Mouse (Mus musculus) left cerebral cortex, adult 18-20 months (tissue): ENCODE data around the gene Lef1. TPM values are rescaled to one million over a fixed set of nuclear protein-coding genes. Genes with fewer than 3 reads are reported as not detected.

Experiments
- DNase-seq, 2 experiments: peaks; one replicate each; pipeline ENCODE4 v3.0.0; 2021 to 2022; ENCODE audit warnings: low spot score in 2 of 2, mixed read lengths in 1 of 2
- total RNA-seq, 2 experiments: library from RNA; stranded (reverse); gene quantifications; 2 replicates each; pipeline ENCODE4 v1.2.3; 2021

Lef1 gene
- total RNA-seq, 2 experiments from 2014 or later = 5.5 to 5.7 TPM

DNA sequence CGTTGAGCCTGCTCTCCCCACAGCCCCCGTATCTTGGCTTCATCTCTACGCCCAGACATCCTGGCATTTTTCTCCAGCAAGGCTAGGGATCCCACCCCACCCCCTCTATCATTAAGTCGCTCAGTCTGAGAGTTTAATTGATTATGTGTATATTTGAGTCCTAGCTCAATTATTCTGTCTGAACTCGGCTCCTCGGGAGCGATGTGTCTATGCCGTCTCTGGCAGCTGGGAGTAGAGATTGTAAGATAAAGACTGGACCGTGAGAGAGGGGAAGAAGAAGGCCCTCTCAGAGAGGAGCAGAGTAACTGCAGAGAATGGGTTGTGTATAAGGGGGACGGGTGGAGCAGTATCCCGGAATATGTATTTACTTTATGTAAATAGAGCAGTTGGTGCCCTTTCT is 80.0 kb downstream of the Lef1 start:
- no peak for DNase-seq

DNA sequence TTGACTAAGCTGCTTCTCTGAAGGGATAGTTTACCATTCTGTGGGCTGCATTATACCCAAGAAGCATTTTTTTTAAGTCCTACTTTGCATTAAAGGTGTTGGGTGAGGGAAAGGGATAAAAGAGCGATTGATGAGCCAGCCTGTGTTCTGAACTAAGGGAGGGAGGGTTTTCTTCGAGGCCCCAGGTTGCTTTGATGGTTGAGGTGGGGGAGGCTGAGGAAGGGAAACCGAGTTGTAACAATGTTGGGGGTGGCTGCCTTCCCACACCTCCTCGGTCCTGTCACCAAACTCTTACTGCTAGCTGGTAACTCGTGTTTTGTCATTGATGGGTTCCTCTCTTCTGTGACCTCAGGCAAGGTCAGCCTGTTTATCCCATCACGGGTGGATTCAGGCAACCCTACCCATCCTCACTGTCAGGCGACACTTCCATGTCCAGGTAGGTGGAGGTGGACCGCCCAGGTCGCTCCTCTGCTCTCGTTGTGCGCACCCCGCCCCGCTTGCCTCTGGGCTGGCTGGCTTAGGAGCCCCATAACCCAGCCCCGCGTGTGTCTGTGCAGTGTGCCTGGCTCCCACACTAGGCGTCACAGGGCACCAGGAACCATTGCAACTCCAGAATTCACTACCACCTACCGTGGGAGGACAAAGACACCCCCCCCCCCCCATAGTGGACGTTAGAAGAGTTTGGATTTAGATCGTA is 80.5 kb downstream of the Lef1 start:
- DNase-seq = no peak

DNA sequence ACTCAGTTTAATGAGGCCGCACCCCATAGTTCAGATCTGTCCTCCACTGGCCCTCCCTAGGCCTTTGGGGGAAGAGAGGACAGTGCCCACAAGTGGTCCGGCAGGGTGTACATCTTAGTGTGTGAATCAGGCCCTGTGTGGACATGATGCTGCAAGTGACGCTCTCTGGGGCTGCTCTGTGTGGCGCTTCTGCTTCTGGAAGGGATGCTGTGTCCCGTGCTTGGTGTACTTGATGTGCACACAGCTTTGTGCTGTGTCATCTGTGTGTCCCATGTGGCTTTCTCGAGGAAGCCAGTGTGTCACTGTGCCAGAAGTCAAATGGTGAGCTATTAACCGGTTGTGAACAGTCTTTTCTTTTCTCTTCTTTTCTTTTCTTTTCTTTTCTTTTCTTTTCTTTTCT is 81.2 kb downstream of the Lef1 start:
- DNase-seq = no peak

DNA sequence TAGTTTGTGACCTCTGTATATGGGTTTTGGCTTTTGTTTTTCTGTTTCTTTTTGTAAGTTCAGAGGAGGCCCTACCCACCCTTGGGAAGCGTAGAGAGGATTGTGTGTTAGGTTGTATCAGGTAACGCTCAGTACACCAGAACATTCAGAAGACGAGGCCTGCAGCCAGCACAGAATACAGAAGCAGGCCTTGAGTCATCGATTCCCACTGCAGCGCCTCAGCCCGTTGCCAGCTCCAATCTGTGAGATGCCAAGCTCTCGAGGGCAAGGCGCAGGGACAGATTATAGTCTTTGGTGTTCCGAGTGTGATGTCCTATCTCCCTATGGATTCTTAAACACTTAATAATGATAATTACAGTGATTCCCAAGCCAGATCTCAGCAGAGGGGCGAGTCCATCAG is 85.8 kb downstream of the Lef1 start:
- DNase-seq = no peak

DNA sequence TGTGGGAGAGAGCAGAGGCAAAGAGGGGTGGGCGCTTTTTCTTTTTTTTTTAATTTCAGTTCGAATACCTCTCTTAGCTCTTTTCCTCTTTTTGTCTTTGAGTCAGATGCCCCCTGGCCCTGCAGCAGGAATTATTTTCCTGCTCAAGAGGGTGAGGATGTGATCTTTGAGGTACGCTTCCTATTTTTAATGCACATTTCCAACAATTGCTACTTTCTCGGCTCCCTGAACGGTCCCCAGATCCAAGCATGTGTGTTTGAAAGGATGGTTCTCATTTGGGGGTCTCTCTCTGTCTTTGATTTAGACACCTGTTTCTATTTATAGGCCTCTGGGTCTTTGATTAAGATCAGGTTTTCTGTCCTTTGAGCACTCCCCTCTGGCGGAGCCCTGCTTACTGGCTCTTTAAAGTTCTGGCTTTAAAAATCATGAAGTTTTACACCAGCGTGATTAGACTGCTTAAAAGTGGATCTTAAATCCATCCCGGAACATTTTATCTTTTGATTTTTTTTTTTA is 86.3 kb downstream of the Lef1 start:
- DNase-seq = no peak

DNA sequence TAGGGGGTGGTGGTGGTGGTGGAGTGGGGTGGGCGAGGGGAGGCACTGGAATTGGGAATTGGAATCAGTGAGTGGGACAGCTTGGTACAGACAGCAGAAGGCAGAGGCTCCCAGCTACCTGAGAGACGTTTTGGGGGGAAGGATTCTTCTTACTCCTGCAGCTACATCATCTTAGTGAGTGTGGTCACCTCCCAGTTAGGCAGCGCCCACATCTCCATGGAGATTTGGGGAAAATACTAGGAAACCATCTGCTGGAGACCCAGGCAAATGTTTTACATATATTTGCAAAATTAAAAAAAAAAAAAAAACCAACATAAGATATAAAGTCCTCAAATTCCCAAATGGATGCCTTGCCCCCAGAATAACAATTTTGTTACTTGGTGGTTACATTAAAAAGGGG is 88.7 kb downstream of the Lef1 start:
- DNase-seq = no peak

DNA sequence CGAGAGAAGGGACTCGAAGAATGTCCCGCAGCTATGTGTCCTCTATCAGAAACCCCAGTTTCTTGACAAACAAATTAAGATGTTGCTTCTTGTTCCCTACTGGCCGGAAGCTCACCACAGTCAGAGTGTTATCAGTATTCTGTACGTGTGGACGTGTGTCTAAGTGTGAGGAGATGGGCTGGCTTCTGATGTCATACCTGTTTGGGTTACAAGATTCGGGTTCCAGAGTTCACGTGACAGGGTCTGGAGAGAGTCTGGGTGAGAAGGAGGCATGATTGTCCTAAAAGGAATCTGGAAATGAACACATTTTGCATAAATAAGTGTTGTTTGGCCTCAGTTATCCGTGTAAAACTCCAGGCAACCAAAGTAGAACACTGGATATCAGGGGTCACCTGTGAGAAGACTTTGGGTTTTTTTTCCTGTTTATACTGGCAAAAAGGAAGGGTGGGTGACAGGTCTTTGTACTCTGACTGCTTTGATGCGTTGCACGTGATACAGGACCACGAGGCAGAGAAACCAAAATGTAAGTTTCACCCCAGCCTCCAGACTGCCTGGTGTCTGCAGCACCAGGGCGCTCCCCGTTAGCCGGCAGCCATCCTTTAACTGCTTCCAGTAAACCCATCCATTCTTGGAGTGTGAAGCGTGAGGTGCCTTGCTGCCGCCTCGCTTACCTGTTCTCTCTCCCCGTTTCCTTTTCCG is 89.5 kb downstream of the Lef1 start:
- no peak for DNase-seq

DNA sequence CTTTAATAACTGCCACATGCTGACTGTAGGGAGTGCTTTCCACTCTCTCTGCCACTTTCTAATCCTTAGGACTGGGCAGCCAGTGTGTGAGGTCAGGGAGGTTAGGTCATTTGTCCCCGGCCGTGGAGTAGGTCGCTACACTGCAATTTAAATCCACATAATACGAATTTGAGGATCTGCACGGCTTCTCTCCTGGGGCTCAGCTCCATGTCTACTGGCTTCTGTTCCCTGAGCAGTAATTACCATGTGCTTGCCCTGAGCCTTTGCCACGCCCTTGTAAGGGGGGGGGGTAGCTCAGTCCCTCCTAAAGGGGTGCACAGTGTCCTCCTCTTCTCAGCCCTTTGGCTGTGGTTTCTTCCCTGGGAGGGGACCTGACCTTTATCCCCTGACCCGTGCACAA is 92.0 kb downstream of the Lef1 start:
- DNase-seq = no peak

DNA sequence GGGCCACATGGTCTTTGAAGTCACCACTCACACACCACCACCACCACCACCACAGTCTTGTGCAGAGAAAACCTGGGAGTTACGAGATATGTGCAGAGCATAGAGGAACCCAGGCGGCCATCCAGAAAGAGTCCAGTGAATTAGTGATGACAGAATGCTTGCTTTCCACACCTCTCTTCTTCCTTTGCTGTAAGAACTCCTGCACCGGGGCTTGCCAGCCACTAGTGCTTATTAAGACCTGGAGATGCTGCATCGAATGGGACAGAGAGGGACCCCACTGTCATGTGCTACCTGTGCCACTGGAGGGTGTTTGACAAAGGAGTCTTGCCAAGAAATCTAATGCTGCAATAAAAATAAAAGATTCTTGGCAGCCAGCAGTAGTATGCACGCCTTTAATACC is 97.6 kb downstream of the Lef1 start:
- DNase-seq = no peak

DNA sequence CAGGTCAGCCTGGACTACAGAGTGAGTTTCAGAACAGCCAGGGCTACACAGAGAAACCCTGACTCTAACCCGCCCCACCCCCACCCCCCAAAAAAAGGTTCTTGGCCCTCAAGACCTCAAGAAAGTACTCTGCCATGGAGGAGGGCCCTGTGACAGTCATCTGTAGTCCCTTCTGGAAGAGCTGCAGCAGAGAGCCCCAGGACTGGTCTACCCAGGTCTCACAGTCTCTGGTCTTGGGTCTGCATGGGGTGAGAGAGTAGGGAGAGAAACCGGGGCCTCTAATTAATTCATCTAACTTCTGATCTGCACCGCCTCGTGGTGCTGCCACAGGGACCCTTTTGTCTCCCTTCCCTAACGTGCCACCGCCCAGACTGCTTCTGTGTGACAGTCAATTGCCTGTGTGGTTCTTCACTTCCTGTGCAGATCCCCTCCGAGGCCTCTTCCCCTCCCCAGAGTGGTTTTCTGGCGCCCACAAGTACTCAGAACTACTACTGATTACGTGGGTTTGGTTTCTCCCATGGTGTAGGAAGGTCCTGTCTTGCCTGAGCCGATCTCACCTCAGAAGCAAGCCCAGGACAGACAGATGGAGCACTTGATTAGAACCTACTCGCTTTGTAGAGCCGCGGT is 98.1 kb downstream of the Lef1 start:
- DNase-seq = no peak

DNA sequence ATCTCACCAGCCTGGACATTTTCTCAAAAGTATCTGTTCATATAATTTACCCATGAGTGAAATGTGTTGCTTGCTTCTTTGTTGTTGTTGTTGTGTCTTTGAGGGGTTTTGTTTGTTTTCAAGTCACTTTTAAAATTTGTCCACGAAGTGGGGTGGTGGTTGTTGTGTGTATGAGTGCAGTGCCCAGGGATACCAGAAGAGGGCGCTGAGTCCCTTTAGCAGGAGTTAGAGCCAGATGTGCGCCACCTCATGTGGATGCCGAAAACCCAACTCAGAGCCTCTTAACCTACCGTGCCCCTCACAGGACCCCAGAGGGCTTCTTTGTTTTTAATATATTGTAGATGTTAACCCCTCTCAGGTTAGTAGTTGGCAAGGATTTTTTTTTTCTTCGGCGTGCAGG is 101.9 kb downstream of the Lef1 start:
- DNase-seq = no peak

DNA sequence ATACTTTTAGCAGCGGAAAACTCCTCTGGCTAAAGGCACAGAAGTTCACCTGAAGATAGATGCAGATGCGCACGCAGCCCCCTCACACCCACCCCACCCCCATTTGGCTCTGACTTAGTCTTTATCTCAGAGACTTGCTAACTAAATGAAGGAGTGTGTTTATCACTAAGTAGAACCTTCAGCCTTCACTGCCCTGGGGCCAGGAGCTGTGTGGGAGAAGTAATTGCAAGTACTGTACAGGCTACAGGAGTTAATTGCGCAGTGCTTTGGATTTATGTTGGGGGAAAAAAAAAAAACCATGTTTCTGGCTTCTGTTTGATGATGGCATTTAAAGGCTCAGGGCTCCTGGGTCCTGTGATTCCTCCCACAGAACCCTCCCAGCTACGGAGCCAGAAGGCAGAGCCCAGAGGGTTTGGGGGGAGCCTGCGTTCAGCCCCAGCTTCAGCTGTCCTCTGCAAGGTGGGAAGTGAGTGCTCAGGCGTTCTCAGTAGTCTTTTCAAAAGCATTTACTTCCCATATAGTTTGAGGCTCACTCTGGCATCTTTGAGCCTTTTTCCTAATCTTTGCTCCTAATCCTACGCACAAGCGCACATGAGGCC is 103.9 kb downstream of the Lef1 start:
- DNase-seq = no peak

DNA sequence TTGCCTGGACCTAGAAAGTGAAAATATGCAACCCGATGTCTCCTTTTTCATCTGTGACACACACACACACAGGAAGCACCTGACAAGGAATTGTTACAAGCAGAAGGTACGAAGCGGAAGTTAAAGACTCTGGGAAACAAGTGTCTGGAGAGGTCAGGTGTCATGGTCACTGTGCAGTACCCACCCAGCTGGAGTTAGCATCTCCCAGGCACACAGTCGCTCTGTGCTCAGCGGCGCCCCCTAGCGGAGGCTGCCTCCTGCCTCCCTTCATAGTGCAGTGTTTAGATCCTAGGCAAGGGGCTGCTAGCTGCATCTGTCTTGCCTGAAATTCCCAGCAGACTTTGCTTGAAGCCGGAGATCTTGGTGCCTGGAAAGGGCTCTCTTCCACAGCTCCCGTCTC is 104.6 kb downstream of the Lef1 start:
- DNase-seq = peak; percentile 23 to 29

DNA sequence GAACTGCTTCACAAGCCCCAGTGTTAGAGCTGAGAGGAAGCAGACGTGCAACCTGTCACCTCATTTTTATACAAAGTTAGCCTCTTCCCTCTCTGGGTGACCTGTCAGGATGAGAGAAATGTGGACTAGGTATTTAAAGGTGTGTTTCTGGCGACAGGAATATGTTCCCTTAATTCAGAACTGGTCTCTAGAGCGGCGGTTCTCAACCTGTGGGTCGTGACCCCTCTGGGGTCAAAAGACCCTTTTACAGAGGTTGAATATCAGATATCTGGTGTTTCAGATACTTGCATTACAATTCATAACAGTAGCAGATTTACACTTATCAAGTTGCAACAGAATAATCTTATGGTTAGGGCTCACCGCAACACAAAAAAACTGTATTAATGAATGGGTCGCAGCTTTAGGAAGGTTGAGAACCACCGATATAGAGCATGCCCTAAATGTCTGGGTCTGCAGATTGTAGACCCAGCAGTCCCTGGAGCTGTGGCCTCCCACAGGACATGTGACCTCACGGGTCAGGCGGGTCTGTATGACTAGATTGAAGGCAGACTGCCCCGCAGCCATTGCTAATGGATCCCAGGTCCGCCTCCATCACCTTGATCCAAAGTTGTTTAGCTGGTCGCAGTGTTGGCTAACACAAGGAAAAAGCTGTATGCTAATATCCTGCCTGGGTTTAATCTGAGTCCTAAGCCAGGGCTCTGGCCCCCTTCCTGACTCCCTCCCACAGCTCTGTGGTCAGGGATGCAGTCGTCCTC is 108.5 kb downstream of the Lef1 start:
- DNase-seq = no peak

DNA sequence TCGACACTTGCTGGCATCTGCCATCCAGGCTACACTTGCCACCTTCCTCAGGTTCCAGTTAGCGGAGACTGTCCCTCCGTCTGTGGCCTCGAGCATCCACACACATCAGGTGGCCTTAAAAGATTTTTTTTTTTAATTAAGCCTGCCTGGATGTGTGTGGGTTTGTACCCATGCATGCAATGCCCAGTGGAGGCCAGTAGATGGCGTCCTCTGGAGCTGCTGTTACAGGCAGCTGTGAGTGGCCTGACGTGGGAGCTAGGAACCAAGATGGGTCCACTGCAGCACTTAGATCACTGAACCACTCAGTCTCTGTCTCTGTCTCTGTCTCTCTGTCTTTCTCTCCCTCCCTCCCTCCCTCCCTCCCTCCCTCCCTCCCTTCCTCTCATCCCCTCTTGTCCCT is 117.8 kb downstream of the Lef1 start:
- no peak for DNase-seq

DNA sequence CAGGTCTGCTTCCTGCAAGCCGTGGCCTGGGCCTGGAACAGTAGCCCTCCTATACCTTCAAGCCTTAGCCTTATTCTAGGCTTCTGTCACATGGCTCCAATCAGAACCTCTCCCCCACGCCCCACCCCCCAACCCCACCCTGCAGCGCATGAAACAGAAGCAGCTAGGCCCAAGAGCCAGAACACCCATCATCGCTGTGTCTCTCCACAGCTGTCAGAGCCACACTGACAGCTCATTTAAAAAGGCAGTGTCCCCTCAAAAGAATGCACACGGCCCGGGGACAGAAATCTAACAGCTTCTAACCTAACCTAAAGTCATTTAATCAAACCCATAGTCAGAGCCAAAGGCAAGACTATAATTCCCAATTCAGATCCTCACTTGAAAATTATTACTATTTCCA is 126.8 kb downstream of the Lef1 start:
- DNase-seq = no peak

DNA sequence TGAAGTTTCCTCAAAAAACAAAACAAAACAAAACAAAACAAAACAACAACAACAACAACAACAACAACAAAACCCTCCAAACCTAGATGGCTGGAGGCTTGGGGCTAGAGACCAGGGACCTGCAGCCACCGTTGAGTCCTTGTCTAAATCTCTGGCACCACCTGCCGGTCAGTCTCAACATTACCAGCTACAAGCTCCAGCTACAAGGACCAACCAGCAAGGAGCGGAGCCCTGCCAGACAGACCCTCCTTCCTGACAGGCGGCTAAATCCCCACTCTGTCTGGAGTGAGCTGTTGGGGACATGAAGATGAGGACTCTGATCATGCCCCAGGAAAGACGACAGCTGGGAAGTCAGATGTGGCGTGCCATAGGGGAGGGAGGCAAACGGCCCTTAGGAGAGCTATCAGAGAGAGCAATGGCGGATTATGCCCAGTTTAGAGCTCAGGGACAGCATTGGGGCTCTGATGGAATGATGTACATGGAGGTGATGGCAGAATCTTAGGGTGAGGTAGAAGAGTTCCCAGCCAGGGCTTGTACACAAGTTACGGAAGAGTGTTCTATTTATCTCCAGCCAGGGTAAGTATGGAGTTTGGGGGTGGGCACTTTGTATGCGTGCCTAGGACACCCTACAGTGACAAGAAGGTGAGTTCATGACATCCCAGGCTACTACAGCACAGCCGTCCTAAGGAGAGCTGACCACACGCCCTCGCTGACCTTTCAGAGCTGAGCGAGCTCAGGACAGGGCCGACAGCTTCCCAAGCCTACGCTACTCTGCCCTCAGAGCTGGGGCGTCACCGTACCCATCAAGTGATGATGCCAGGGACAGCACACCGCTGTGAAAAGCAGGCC is 127.7 kb downstream of the Lef1 start:
- DNase-seq = peak; percentile 75 to 83

DNA sequence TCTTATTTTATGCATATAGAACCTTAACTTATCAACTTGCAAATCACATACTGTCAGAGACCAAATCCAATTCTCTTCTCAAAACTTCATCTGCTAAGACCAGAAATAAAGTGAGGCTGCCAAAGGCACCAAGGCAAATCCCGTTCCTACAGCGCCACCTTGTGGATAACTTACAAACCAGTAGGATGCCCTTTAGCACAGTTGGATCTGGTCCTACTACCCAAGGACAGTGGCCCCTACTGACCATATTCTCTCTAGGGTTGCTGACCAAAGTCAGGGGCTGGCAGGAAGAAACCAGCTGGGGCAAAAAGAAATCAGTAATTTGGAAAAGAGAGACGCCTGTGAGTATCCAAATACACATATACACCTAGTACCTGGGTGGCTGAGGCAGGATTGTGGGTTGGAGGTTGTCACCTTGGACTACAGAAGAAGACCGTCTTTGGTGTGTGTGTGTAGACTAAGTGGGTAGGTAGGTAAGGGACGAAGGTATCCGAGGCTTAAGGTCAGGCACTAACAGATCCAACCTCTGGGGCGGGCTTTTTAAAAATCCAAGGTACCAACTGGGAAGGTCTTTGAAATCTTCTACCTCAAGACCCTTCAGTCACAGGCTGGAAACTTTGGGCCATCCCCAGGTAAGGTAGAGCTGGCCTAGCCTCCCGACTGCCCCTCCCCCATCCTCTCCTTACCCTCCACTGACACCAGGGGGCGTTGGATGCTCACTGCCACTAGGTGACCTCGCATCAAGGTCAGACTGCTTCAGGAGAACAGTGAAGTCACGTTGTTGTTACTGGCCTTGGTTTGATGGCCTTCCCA is 135.7 kb downstream of the Lef1 start:
- DNase-seq = peak; percentile 59 to 77

DNA sequence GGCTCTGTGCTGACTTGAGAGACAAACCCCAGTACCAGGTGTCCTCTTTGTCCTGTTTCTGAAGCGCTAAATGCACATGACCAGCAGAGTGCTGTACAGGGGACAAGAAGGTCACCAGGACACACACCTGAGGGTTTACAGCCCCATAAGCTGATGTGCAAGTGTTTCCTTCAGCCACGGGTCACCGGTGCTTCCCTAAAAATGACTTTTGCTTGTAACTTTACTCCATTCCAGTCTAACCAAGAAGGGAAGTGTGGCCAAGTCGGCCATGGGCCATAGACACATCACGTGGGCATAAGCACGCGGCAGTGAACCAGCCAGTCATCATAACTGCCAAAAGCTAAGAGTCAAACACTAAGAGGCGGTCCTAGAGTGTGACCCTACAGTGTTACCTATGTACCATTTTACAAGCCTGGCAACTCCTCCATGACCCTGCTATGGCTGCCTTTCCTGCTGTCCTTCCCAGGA is 136.3 kb downstream of the Lef1 start:
- no peak for DNase-seq
